Mouse (Mus musculus): ENCODE results near the gene Fgf5.

Gene Fgf5

GRCm38 (mm10) chr5:98293049-98293715, 39.2 kb downstream of the Fgf5 start:
- ATAC-seq (ENCODE audit: insufficient number of reproducible peaks, low FRiP score, low TSS enrichment): no peak

GRCm38 (mm10) chr5:98300079-98300478, 46.1 kb downstream of the Fgf5 start:
- no peak for ATAC-seq (ENCODE audit: insufficient number of reproducible peaks, low FRiP score, low TSS enrichment)

- ATAC-seq (ENCODE audit: insufficient number of reproducible peaks, low FRiP score, low TSS enrichment): no peak
Observed at GRCm38 (mm10) chr5:98305673-98306072, 51.7 kb downstream of the Fgf5 start.

- no peak for ATAC-seq (ENCODE audit: insufficient number of reproducible peaks, low FRiP score, low TSS enrichment)
Observed at GRCm38 (mm10) chr5:98306528-98306927, 52.5 kb downstream of the Fgf5 start.

- ATAC-seq (ENCODE audit: insufficient number of reproducible peaks, low FRiP score, low TSS enrichment): no peak
Observed at GRCm38 (mm10) chr5:98326625-98327024, 72.6 kb downstream of the Fgf5 start.
